Mouse (Mus musculus) spleen, postnatal 14 days (tissue): ENCODE data around the gene Il9r.

Source experiments
- DNase-seq, 2 experiments: peaks; one replicate each; pipeline ENCODE4 v3.0.0; 2021 to 2022; ENCODE audit warnings: low spot score in 2 of 2

The Il9r gene

DNA sequence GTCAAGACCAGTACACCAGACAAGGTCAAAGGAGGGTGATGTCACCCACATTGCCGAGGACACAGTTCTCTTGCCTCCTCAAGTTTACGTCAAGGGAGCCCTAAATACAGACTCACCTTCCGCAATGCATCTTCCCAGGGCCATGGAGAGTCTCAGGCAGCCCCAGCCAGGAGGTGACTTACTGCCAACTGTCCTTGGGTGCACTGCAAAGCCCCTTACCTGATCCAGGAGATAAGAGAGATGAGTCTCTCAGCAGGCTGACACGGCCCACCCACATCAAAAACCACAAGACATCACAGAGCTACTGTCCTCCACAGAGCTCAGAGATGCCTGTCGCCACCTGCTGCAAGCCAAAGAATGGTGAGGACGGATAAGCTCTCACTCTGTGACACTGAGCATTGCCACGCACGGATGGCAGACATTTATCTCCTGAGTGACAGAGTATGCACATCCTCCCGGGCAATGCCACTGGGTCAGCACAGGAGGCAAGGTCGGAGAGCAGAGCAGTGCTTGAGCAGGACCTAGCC, at the start of gene Il9r:
TSS of gene Il9r (minus strand) at position 205 of the 527 bp plus-strand sequence.
- DNase-seq = no peak

- no peak for DNase-seq
These were observed 48.3 kb upstream of the Il9r start for GRCm38 (mm10) chr11:32248350-32248749.

DNA sequence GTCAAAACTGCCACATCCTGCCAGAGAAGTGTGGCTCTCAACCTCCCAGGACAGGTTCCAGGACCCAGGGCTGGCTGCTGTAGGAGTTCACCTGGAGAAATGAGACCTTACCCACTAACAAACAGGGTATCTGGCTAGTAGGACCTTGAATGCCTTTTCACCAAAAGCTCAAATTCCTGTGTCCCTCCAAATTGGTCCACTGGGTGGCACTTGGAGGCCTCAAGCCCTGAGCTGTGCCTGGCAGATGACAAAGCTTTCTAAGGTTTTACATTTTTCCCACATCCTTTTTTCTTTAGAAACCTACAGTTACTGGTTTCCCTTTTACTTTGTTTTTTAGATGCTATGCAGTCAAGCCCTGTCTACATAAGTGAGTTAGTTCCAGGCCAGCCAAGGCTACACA, 47.0 kb upstream of the Il9r start:
- peak; percentile 39 to 55 for DNase-seq

GRCm38 (mm10) chr11:32245614-32246013, 45.5 kb upstream of the Il9r start:
- DNase-seq = peak; percentile 60 to 67

DNA sequence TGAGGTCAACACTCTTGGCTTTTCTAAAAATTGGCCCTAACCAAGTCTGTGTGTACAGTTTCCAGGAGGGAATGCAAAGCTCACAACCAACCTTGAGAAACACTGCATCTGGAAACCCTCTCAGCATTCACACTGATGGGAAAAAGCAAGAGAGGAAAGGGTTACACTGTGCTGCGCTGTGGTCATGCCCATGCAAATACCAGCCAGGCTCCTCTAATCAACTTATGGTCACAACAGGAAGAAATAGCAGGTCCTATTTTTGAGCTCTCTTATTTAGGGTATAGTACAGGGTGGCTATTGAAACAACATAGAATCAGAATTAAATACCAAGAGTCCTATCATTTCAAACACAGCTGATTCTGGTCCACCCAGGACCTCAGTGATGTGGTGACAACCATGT, 44.5 kb upstream of the Il9r start:
- no peak for DNase-seq

DNA sequence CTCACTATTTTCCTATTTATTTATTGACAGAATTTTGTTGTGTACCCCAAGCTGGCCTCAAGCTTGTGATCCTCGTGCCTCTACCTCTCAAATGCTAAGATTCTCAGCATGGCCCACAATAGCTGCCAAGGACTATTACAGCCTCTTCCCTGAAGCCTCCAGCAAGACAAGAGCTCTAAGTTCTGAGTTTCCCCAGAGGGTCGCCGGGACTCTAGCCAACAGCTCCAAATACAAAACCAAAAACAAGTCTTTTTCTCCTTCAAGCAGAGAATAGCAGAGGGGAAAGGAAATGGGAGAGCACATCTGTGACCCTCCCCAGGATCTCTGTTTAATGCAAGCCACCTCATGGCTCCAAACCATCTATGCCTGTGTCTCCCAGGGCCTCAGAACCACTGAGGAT, 44.0 kb upstream of the Il9r start:
- DNase-seq = no peak

GRCm38 (mm10) chr11:32243205-32243955, 43.3 kb upstream of the Il9r start:
- no peak for DNase-seq

- DNase-seq = no peak
These were observed 42.1 kb upstream of the Il9r start for GRCm38 (mm10) chr11:32242209-32242608.

GRCm38 (mm10) chr11:32241391-32241790, 41.3 kb upstream of the Il9r start:
- DNase-seq = no peak

DNA sequence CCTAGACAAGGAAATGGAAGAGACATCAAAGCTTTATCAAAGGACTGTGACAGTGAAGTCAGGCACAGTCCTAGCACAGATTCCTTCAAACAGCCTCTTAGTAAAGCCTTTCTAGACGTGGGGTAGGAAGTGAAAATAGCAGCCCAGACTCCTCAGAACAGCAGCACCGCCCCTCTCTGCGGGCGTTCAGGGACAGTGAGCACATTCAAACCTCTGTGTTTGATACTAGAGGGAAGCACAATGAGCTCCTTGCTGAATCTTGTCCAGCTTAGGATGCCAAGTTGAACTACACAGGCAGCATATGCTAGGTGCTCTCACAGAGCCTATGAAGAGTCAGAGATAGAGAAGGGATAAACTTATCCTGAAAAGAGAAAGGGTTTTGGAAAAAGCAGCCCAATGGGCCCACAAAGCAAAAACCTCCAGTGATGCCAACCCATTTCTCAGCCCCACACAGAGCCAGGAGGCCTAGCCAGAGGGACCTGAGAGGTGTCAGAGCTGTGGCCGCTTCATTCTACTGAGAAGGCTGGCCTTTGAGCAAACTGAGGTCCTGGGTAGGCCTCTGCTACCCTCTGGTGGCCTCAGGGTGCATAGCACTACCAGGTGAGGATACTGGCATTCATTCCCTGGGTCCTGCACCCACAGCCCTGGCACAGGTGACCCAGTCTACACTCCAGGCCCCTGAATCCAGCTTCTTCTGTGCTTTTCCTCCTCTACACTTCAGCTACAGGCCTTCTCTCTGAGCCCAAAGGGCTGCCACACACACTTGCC, 38.2 kb upstream of the Il9r start:
- peak; percentile 76 to 79 for DNase-seq

- DNase-seq = no peak
These were observed 37.3 kb upstream of the Il9r start for GRCm38 (mm10) chr11:32237411-32237795.

DNA sequence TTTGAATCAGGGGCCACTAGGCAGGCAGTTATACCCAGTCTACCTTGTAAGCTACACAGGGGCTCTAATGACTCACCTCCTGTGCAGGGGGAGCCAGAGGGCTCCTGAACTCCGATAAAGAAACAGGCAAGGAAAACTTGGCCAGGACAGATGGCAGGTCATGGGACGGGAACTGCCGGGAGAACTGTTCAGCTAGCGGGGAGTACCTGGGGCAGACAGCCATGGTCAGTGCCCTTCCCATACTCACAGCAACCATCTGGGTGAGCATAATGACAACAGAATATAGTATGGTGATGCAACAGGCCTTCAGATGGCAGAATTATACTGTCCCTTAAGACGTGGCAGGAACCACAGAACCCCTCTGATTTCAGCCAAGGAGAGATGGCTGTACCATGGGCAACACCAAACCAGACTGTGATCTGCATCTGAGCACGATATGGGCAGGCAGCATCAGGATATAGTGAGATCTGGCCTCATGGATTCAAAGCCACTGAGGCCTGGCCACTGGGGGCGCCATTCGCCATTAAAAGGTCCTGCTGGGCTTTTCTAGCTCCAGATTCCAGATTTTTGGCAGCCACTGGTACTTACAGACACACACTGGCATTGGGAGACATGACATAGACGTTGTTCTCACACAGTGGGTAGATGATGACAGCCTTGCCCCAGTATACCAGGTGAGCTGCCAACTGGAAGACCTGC, 36.8 kb upstream of the Il9r start:
- DNase-seq = peak; percentile 38 to 59

- no peak for DNase-seq
These were observed 36.1 kb upstream of the Il9r start for GRCm38 (mm10) chr11:32236132-32236531.

DNA sequence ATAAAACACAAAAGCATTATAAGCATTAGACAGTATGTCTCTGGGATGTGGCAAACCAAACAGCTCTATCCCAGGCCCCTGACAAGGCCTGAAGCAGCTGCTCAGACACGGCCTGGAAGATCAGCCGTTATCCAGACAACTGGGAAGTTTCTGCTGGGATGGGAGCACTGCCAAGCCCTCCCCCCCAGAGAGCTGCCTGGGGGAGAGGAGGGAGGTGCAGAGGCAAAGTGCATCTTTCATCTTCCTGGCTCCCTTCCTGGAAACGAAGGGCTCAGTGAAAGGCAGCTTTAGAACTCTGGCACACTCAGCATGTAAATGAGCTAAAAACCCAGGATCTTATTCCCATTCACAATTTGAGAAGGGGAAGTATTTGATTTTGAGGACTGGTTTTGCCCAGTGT, 35.6 kb upstream of the Il9r start:
- no peak for DNase-seq

DNA sequence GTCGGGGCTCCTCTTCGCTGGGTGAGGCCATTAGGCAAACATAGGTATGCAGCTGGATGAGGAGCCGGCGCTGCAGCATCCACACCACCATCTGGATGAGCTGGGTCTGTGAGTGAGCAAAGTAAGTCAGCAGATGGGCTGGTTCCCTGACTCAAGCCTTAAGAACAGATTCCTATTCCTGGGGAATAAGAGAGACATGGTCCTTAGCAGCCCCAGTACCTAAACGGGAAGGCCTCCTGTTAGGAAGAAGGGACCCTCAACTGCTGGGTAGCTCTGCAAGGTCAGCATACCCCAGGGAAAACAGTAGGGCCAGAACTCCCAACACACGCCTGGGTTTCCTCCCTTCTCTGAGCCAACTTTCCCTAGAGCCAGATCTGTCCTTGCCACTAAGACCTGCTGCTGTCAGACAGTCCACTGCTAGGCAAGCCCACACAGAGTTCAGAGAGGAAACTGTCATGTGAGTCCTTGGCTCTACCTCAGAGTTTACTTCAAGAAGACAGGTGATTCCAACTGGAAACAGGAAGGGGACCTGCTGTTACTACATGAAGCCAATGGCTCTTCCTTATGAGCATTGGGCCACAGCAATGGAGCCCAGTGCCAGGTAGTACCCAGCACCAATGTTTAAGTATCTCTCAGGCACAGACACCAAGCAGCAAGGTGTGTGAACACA, 34.9 kb upstream of the Il9r start:
- DNase-seq = no peak

DNA sequence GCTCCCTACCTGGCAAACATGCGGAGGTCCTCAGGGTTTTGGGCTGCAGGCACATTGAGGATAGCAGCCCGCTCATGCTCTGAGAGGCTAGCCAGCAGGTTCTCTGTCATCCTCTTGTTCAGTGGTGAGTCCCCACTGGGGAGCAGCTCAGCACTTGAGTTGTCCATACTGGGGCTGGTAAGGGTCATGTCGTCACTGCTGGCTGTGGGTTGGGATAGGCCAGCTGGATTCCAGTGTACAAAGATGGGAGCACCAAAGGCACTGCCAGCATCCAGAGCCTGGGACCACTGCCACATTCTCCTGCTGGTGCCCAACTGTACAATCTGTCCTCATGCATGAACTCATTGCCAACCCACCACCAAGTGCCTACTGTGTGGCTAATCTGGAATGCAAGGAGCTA, 33.8 kb upstream of the Il9r start:
- no peak for DNase-seq

- DNase-seq = no peak
These were observed 32.8 kb upstream of the Il9r start for GRCm38 (mm10) chr11:32232848-32233247.

DNA sequence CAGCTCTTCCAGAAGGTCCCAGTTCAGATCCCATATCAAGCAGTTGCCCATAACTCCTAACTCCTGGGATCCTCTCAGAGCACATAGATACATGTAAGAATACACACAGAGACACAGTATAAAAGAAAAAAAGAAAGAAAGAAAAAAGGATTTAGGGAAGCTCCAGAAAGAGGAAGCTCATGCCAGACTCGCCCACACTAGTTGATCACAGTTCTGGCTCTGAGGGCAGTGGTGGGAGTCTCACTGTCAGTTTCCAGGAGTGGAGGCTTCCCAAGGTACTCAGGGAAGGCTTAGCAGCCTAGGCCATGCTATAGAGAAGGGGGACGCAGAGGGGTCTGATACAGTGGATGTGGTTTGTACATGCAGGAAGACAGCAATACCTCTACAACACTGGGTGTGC, 31.0 kb upstream of the Il9r start:
- DNase-seq = no peak

- no peak for DNase-seq
These were observed 30.1 kb upstream of the Il9r start for GRCm38 (mm10) chr11:32230220-32230619.

GRCm38 (mm10) chr11:32228292-32228845, 28.3 kb upstream of the Il9r start:
- no peak for DNase-seq

- DNase-seq = no peak
These were observed 27.5 kb upstream of the Il9r start for GRCm38 (mm10) chr11:32227555-32227954.

- DNase-seq = no peak
These were observed 27.0 kb upstream of the Il9r start for GRCm38 (mm10) chr11:32227041-32227440.
